Mouse (Mus musculus): ENCODE results near the gene Abca14. TPM values are rescaled to one million over a fixed set of nuclear protein-coding genes. Genes with fewer than 3 reads are reported as not detected.

The Abca14 gene
- polyA plus RNA-seq, 2 experiments: 0.03 TPM; not detected in 1

GRCm38 (mm10) chr7:120180547-120180946 is 23.2 kb upstream of the Abca14 start:
- H3K4me3 ChIP-seq (ENCODE audit: insufficient read depth in 1 of 2, low read depth in 2 of 2, low read length in 2 of 2): no peak overlapping the region
- H3K9me3 ChIP-seq (ENCODE audit: control insufficient read depth, low read length): no peaks in the 10 kb centered on the region
- no peak overlapping the region for H3K27ac ChIP-seq
- no peak for ATAC-seq (ENCODE audit: insufficient read depth)
- no peaks in the 10 kb centered on the region for H3K27me3 ChIP-seq (ENCODE audit: control insufficient read depth, insufficient read depth, low read length)
- no peaks in the 10 kb centered on the region for H3K36me3 ChIP-seq (replicated peaks; ENCODE audit: control insufficient read depth, insufficient read depth, low read depth)
- H3K9ac ChIP-seq (replicated peaks): no peak overlapping the region
- TF ChIP-seq CTCF (IDR thresholded peaks at IDR 0.05; ENCODE audit: low read depth) (no peak), EP300 (IDR thresholded peaks at IDR 0.05; ENCODE audit: low read depth) (no peak)
- no peaks in the 10 kb centered on the region for H3K4me1 ChIP-seq (replicated peaks; ENCODE audit: control insufficient read depth in 2 of 2, insufficient read depth in 2 of 2, low read length in 1 of 2)
- WGBS (ENCODE audit: insufficient replicate concordance): 55% methylated on average over 5 of the region's 5 CpGs
- DNase-seq (ENCODE audit: low read depth in 3 of 3, low spot score in 3 of 3): no peak
- no peak overlapping the region for H3K4me2 ChIP-seq (ENCODE audit: low read depth)

DNA sequence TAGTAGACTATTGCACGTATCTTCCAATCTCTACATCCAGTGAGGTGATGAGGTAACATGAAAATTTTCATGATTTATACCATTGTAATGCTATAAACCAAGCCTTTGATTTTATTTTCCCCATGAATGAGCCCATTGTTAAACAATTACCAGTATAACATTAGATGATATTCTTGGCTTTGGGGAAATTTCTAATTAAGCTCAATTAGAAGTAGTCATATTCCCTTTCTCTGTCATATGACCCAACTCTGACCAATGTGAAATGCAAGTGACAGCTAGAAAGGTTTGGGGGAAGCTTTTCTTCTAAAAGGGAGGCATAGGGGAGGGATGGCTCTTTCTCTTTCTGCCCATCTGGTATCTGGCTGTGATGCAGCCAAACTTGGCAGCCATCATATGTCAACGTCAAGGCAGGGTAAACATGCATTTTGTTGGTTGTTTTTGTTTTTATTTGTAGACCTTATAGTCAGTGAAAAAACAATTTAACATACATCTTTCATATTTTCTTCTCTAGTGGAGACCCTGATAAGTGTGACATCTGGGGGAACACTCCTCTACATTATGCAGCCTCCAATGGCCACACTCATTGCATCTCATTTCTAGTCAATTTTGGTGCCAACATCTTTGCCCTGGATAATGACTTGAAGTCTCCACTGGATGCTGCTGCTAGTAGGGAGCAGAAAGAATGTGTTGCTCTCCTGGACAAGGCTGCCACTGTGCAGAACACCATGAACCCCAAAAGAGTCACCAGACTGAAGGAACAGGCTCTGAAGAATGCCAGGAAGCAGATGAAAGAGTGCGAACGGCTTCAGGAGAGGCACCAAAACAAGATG is 22.1 kb upstream of the Abca14 start:
- H3K36me3 ChIP-seq (replicated peaks; ENCODE audit: control insufficient read depth, insufficient read depth, low read depth): no peaks in the 10 kb centered on the region
- 71% methylated on average over 4 of the region's 4 CpGs for WGBS (ENCODE audit: insufficient replicate concordance)
- no peak overlapping the region for H3K4me2 ChIP-seq (ENCODE audit: low read depth)
- TF ChIP-seq EP300 (IDR thresholded peaks at IDR 0.05; ENCODE audit: low read depth) (no peak), CTCF (IDR thresholded peaks at IDR 0.05; ENCODE audit: low read depth) (no peak)
- H3K9me3 ChIP-seq (ENCODE audit: control insufficient read depth, low read length): no peaks in the 10 kb centered on the region
- H3K27me3 ChIP-seq (ENCODE audit: control insufficient read depth, insufficient read depth, low read length): no peaks in the 10 kb centered on the region
- H3K4me1 ChIP-seq (replicated peaks; ENCODE audit: control insufficient read depth in 2 of 2, insufficient read depth in 2 of 2, low read length in 1 of 2): peaks cover 0 to 3% of the 10 kb centered on the region in 2 experiments; a peak in 1 of 4 replicates
- no peak overlapping the region for H3K4me3 ChIP-seq (ENCODE audit: insufficient read depth in 1 of 2, low read depth in 2 of 2, low read length in 2 of 2)
- DNase-seq (ENCODE audit: low read depth in 3 of 3, low spot score in 3 of 3) (no peak), ATAC-seq (ENCODE audit: insufficient read depth) (no peak)
- H3K9ac ChIP-seq (replicated peaks): no peak overlapping the region
- no peak overlapping the region for H3K27ac ChIP-seq

DNA sequence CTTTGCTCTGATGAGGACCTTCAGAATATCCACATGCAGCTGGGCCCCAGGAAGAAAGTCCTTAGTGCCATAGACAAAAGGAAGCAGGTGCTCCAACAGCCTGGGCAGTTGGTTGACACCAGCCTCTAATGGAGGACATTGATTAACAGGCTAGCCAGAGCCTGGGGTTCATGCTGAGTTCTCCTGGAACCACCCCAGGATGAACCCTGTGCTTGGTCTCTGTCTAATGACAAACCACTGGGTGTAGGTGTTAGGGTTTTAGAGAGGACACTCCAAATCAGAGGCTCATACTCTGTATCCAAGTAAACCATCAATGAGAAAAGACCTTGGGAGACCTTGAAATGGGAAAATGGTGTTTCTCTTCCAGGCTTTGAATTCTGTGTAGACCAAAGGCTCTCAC is 20.9 kb upstream of the Abca14 start:
- TF ChIP-seq CTCF (IDR thresholded peaks at IDR 0.05; ENCODE audit: low read depth) (no peak), EP300 (IDR thresholded peaks at IDR 0.05; ENCODE audit: low read depth) (no peak)
- ATAC-seq (ENCODE audit: insufficient read depth) (no peak), DNase-seq (ENCODE audit: low read depth in 3 of 3, low spot score in 3 of 3) (no peak)
- Histone ChIP-seq H3K4me2 (ENCODE audit: low read depth) (no peak overlapping the region), H3K4me1 (replicated peaks; ENCODE audit: control insufficient read depth in 2 of 2, insufficient read depth in 2 of 2, low read length in 1 of 2) (peaks cover 0 to 3% of the 10 kb centered on the region in 2 experiments; a peak in 1 of 4 replicates), H3K27ac (no peak overlapping the region), H3K9me3 (ENCODE audit: control insufficient read depth, low read length) (no peaks in the 10 kb centered on the region), H3K4me3 (ENCODE audit: insufficient read depth in 1 of 2, low read depth in 2 of 2, low read length in 2 of 2) (no peak overlapping the region), H3K27me3 (ENCODE audit: control insufficient read depth, insufficient read depth, low read length) (no peaks in the 10 kb centered on the region), H3K36me3 (replicated peaks; ENCODE audit: control insufficient read depth, insufficient read depth, low read depth) (no peaks in the 10 kb centered on the region), H3K9ac (replicated peaks) (no peak overlapping the region)

DNA sequence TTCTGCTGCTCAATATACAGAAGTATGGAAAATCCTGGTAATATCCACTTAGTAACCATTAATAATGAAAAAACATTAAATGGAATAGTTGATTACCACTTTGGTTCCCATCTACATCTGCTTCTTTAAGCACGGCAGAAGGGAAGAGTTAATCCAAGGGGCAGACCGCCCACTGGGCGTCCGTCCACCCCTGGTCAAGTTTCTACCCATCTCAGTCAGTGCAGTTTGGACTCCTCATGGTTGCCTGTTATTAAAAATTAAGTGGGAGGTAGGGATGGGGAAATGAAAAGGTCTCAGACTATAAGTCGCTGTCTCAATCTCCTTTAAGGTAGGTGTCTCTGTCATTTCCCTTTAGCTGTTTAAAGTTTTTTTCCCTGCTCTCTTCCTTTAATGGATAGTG is 14.8 kb upstream of the Abca14 start:
- Histone ChIP-seq H3K4me1 (replicated peaks; ENCODE audit: control insufficient read depth in 2 of 2, insufficient read depth in 2 of 2, low read length in 1 of 2) (peaks cover 0 to 5% of the 10 kb centered on the region in 2 experiments; a peak in 1 of 4 replicates), H3K9me3 (ENCODE audit: control insufficient read depth, low read length) (no peaks in the 10 kb centered on the region), H3K4me3 (ENCODE audit: insufficient read depth in 1 of 2, low read depth in 2 of 2, low read length in 2 of 2) (no peak overlapping the region), H3K27me3 (ENCODE audit: control insufficient read depth, insufficient read depth, low read length) (no peaks in the 10 kb centered on the region), H3K4me2 (ENCODE audit: low read depth) (no peak overlapping the region), H3K27ac (no peak overlapping the region), H3K9ac (replicated peaks) (no peak overlapping the region), H3K36me3 (replicated peaks; ENCODE audit: control insufficient read depth, insufficient read depth, low read depth) (no peaks in the 10 kb centered on the region)
- no peak for ATAC-seq (ENCODE audit: insufficient read depth)
- DNase-seq (ENCODE audit: low read depth in 3 of 3, low spot score in 3 of 3): no peak
- TF ChIP-seq CTCF (IDR thresholded peaks at IDR 0.05; ENCODE audit: low read depth) (no peak), EP300 (IDR thresholded peaks at IDR 0.05; ENCODE audit: low read depth) (no peak)
- WGBS (ENCODE audit: insufficient replicate concordance): 67% methylated on average over 5 of the region's 5 CpGs

GRCm38 (mm10) chr7:120189369-120190149 is 14.2 kb upstream of the Abca14 start:
- Histone ChIP-seq H3K27me3 (ENCODE audit: control insufficient read depth, insufficient read depth, low read length) (no peaks in the 10 kb centered on the region), H3K4me1 (replicated peaks; ENCODE audit: control insufficient read depth in 2 of 2, insufficient read depth in 2 of 2, low read length in 1 of 2) (peaks cover 0 to 5% of the 10 kb centered on the region in 2 experiments; a peak in 1 of 4 replicates), H3K4me3 (ENCODE audit: insufficient read depth in 1 of 2, low read depth in 2 of 2, low read length in 2 of 2) (no peak overlapping the region), H3K36me3 (replicated peaks; ENCODE audit: control insufficient read depth, insufficient read depth, low read depth) (no peaks in the 10 kb centered on the region), H3K9ac (replicated peaks) (no peak overlapping the region), H3K9me3 (ENCODE audit: control insufficient read depth, low read length) (no peaks in the 10 kb centered on the region), H3K27ac (no peak overlapping the region), H3K4me2 (ENCODE audit: low read depth) (no peak overlapping the region)
- 62% methylated on average over 8 of the region's 8 CpGs for WGBS (ENCODE audit: insufficient replicate concordance)
- TF ChIP-seq CTCF (IDR thresholded peaks at IDR 0.05; ENCODE audit: low read depth) (no peak), EP300 (IDR thresholded peaks at IDR 0.05; ENCODE audit: low read depth) (no peak)
- ATAC-seq (ENCODE audit: insufficient read depth) (peak; percentile 70), DNase-seq (ENCODE audit: low read depth in 3 of 3, low spot score in 3 of 3) (no peak)

All from liver, embryonic 14.5 days (tissue).